Mouse (Mus musculus): ENCODE measurements around the gene Kcnf1. TPM values are rescaled to one million over a fixed set of nuclear protein-coding genes. Genes with fewer than 3 reads are reported as not detected.

Gene Kcnf1
- total and polyA plus RNA-seq, 3 experiments: not detected

DNA sequence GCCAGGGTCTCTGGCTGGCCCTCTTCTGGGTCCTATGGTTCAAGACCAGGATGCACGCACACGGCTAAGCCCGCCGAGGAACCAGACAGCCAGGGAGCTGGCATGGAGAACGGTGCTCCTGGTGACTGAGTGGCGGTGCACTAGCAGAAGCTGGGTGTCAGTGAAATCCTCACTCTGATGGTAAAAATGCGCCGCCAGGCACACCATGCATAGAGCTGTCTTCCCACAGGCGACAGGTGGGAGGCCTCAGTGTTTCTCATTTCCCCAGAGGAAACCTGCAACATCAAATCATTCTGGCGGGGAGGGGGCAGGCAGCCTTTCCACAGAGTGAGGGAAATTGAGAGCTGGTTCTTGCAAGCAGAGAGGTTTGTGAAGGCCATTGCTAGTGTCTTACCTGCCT, 6.3 kb downstream of the Kcnf1 start:
- Histone ChIP-seq H3K79me2 (ENCODE audit: control insufficient read depth, insufficient read depth, low read length, poor library complexity) (no peaks in the 10 kb centered on the region), H3K36me3 (ENCODE audit: control insufficient read depth in 1 of 2, insufficient read depth in 2 of 2, low read length in 2 of 2) (no peaks in the 10 kb centered on the region), H3K4me1 (ENCODE audit: control insufficient read depth in 1 of 2, insufficient read depth in 2 of 2, low read length in 2 of 2) (no peaks in the 10 kb centered on the region), H3K27ac (ENCODE audit: control insufficient read depth, low read depth, low read length) (no peak overlapping the region), H3K27me3 (ENCODE audit: control insufficient read depth in 1 of 2, insufficient read depth in 2 of 2, low read length in 2 of 2) (no peaks in the 10 kb centered on the region), H3K9ac (ENCODE audit: control insufficient read depth, low read depth, low read length, poor library complexity, severe bottlenecking) (no peak overlapping the region), H3K9me3 (replicated peaks; ENCODE audit: insufficient read depth, low read length) (no peaks in the 10 kb centered on the region), H3K4me3 (ENCODE audit: control insufficient read depth in 1 of 2, insufficient read depth in 1 of 2, low read depth in 2 of 2, low read length in 2 of 2) (no peak overlapping the region)
- no peak for DNase-seq (ENCODE audit: low read depth, low spot score)
- TF ChIP-seq CHD1 (IDR thresholded peaks at IDR 0.05; ENCODE audit: low read depth, low read length) (no peak), TCF12 (IDR thresholded peaks at IDR 0.05; ENCODE audit: low read depth, low read length) (no peak), POLR2AphosphoS2 (IDR thresholded peaks at IDR 0.05; ENCODE audit: low read length) (no peak), ZC3H11A (IDR thresholded peaks at IDR 0.05; ENCODE audit: low read depth, low read length) (no peak), MYB (IDR thresholded peaks at IDR 0.05; ENCODE audit: low read depth, low read length) (no peak), EP300 (IDR thresholded peaks at IDR 0.05; ENCODE audit: low read depth in 1 of 2, low read length in 2 of 2) (no peak), CTCF (IDR thresholded peaks at IDR 0.05 in 2 of 3, conservative IDR thresholded peaks at IDR 0.05 in 1 of 3; ENCODE audit: control insufficient read depth in 1 of 3, insufficient read depth in 1 of 3, low read depth in 2 of 3, low read length in 3 of 3, poor library complexity in 1 of 3, severe bottlenecking in 1 of 3) (no peak), JUND (IDR thresholded peaks at IDR 0.05; ENCODE audit: low read depth, low read length) (no peak), MEF2A (IDR thresholded peaks at IDR 0.05; ENCODE audit: extremely low read depth, insufficient replicate concordance, low read depth, low read length, poor library complexity, severe bottlenecking) (no peak), POLR2AphosphoS5 (IDR thresholded peaks at IDR 0.05; ENCODE audit: borderline replicate concordance, low read depth, low read length) (no peak), USF1 (IDR thresholded peaks at IDR 0.05; ENCODE audit: low read depth, low read length) (no peak), NRF1 (IDR thresholded peaks at IDR 0.05; ENCODE audit: insufficient read depth, low read depth, low read length, poor library complexity, severe bottlenecking) (no peak)

DNA sequence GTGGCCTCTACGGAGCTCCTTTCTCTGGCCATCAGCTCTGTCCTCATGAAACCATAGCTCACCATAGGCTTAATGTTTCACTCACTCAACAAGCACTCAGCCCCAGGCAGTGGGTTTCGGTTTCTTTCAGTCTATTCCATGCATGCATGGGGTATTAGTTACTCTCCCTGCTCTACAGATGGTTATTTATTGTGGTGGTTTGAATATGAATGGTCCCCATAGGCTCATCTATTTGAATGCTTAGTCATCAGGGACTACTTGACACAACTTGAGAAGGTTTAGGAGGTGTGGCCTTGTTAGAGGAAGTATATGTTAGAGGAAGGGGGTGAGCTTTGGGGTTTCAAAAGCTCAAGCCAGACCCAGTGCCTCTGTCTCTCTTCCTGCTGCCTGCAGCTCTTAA, 10.6 kb downstream of the Kcnf1 start:
- no peak overlapping the region for H3K27ac ChIP-seq (ENCODE audit: control insufficient read depth, low read depth, low read length)
- TF ChIP-seq GATA1 (IDR thresholded peaks at IDR 0.05; ENCODE audit: low read depth, low read length): no peak
- TF ChIP-seq ZMIZ1 (IDR thresholded peaks at IDR 0.05; ENCODE audit: low read depth, low read length): no peak
- TF ChIP-seq MEF2A (IDR thresholded peaks at IDR 0.05; ENCODE audit: extremely low read depth, insufficient replicate concordance, low read depth, low read length, poor library complexity, severe bottlenecking): no peak
- TF ChIP-seq CHD2 (IDR thresholded peaks at IDR 0.05; ENCODE audit: low read length): no peak
- no peak for TF ChIP-seq MYC (IDR thresholded peaks at IDR 0.05; ENCODE audit: low read depth, low read length)
- TF ChIP-seq MAFK (IDR thresholded peaks at IDR 0.05; ENCODE audit: borderline replicate concordance, low read depth, low read length): no peak
- no peak for TF ChIP-seq GABPA (IDR thresholded peaks at IDR 0.05; ENCODE audit: low read depth, low read length)
- TF ChIP-seq JUND (IDR thresholded peaks at IDR 0.05; ENCODE audit: low read depth, low read length): no peak
- TF ChIP-seq UBTF (IDR thresholded peaks at IDR 0.05; ENCODE audit: borderline replicate concordance, insufficient read depth, low read depth, low read length): no peak
- TF ChIP-seq TBP (IDR thresholded peaks at IDR 0.05; ENCODE audit: low read depth, low read length): no peak
- TF ChIP-seq ZNF384 (IDR thresholded peaks at IDR 0.05; ENCODE audit: low read depth, low read length): no peak
- H3K27me3 ChIP-seq (ENCODE audit: control insufficient read depth in 1 of 2, insufficient read depth in 2 of 2, low read length in 2 of 2): no peaks in the 10 kb centered on the region
- DNase-seq (ENCODE audit: low read depth, low spot score): no peak
- H3K9me3 ChIP-seq (replicated peaks; ENCODE audit: insufficient read depth, low read length): no peaks in the 10 kb centered on the region
- no peaks in the 10 kb centered on the region for H3K79me2 ChIP-seq (ENCODE audit: control insufficient read depth, insufficient read depth, low read length, poor library complexity)
- no peak overlapping the region for H3K9ac ChIP-seq (ENCODE audit: control insufficient read depth, low read depth, low read length, poor library complexity, severe bottlenecking)
- no peak overlapping the region for H3K4me3 ChIP-seq (ENCODE audit: control insufficient read depth in 1 of 2, insufficient read depth in 1 of 2, low read depth in 2 of 2, low read length in 2 of 2)
- H3K36me3 ChIP-seq (ENCODE audit: control insufficient read depth in 1 of 2, insufficient read depth in 2 of 2, low read length in 2 of 2): no peaks in the 10 kb centered on the region
- no peaks in the 10 kb centered on the region for H3K4me1 ChIP-seq (ENCODE audit: control insufficient read depth in 1 of 2, insufficient read depth in 2 of 2, low read length in 2 of 2)

Data from MEL (cell line).